Mouse (Mus musculus) left cerebral cortex, postnatal 4 days (tissue): ENCODE data around the gene Slc26a3. TPM values are rescaled to one million over a fixed set of nuclear protein-coding genes. Genes with fewer than 3 reads are reported as not detected.
A peak's percentile ranks its signal among the peaks of the same experiment; 100 is the strongest.

Source experiments
- DNase-seq: peaks from one replicate; pipeline ENCODE4 v3.0.0-alpha.2; 2022
- intact Hi-C: fragments of 180-260 bp; cut with DNase I; formaldehyde crosslinking; loops from one replicate; pipeline ENCODE4 v1.15.1; 2025
- total RNA-seq, 2 experiments: library from RNA; stranded (reverse); gene quantifications; 2 replicates each; pipeline ENCODE4 v1.2.3; 2021

Slc26a3 gene
- total RNA-seq, 2 experiments from 2014 or later = 0.16 TPM; not detected in 1

- intact Hi-C loops = loop anchor here (2.0 to 10.0 kb wide), 4 partner anchors 134 to 420 kb away; partner anchors contain the start of genes Cog5, Dus4l and Gpr22
- no peak for DNase-seq
Measured at GRCm38 (mm10) chr12:31508496-31508895, 117.8 kb downstream of the Slc26a3 start.

- intact Hi-C loops = no loop called here
- no peak for DNase-seq
Measured at GRCm38 (mm10) chr12:31511218-31511617, 120.5 kb downstream of the Slc26a3 start.

- intact Hi-C loops = no loop called here
Measured at GRCm38 (mm10) chr12:31512634-31513411, 122.2 kb downstream of the Slc26a3 start.

GRCm38 (mm10) chr12:31513724-31514503, 123.2 kb downstream of the Slc26a3 start:
- DNase-seq = no peak
- intact Hi-C loops = no loop called here

More at GRCm38 (mm10) chr12:31512634-31513411, 122.2 kb downstream of the Slc26a3 start:
- DNase-seq = no peak

GRCm38 (mm10) chr12:31520119-31520518, 129.4 kb downstream of the Slc26a3 start:
- intact Hi-C loops = no loop called here
- peak; percentile 60 for DNase-seq

- intact Hi-C loops = no loop called here
- DNase-seq = no peak
Measured at GRCm38 (mm10) chr12:31521371-31521770, 130.7 kb downstream of the Slc26a3 start.

Other genes with a start within 250 kb of the Slc26a3 start
- not detected for gene Gm6993, start 150.1 kb upstream of the Slc26a3 start, total RNA-seq
- 10 to 100 TPM; 50.9 to 55.7 TPM for gene Lamb1, start 125.6 kb upstream of the Slc26a3 start, total RNA-seq
- 10 to 100 TPM; 86.5 to 94.7 TPM for gene Dld, start 39.4 kb upstream of the Slc26a3 start, total RNA-seq
- 10 to 100 TPM; 31.0 to 31.2 TPM for gene Cbll1, start 108.7 kb downstream of the Slc26a3 start, total RNA-seq
- 1 to 10 TPM in 1 of 2 experiments, under 1 TPM in 1; 0.40 to 1.0 TPM for gene Slc26a4, start 169.1 kb downstream of the Slc26a3 start, total RNA-seq
- gene Bcap29, start 243.8 kb downstream of the Slc26a3 start, total RNA-seq = 10 to 100 TPM; 17.4 to 18.9 TPM